Mouse (Mus musculus) cerebral cortex, adult 2 months (tissue): Measurements from ENCODE around the gene Eefsec.

Experiments used
- WGBS: fragments of 180-500 bp; shearing (Covaris S2); methylation state at CpG from one replicate; pipeline ENCODE4 v1.1.7; 2018; 5-methylcytosine and 5-hydroxymethylcytosine counted together

Eefsec gene

GRCm38 (mm10) chr6:88254082-88254481 lies 192.3 kb downstream of the Eefsec start:
- WGBS: 80% methylated on average over 6 of the region's 6 CpGs

DNA sequence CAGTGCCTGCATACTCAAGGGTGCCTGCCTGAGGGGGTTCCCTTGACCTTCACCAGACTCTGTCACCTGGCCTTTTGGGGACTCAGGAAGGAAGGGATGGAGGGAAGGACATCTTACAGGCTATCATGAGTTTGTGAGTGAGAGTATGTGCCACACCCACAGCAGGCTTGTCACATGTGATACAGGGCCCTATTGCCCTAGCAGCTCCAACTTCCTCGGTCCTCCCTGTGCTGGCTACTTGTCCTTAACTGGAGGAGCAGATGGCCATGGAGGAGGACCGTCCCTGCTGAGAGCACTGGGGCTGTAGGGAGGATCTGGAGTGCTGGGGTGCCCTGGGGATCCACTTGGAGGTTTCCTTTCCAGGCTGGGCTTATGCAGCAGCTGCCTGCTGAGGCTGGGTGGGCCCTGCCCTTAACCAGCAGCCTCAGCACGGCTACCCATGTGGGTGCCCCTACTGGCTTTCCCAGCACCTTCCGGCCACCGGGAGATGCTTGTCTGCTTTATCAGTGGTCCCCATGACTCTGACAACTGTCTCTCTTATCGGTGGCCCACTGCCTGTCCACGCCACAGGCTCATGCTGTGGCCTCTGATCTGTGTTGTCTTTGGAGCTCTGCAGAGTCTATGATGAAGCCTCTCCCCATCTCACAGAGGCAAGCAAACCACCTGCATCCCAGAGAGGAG lies 194.4 kb downstream of the Eefsec start:
- WGBS: 84% methylated on average over 7 of the region's 7 CpGs

DNA sequence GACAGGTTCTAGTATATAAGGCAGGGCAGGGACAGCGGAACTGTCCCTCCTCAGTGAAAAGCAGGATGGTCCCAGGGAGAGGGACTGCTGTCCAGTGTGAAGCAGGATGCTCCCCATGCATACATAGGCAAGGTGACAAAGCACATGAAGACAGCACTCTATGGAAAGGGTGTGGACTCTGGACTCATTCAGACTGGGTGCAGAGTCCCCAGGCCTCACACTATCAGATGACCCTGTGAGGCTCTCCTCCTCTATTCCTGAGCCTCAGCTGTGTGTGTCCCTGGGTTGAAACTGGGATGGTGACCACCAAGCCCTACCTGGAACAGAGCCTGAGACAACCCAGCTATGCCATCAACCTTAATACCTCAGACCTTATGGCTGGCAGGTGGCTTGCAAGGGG lies 194.9 kb downstream of the Eefsec start:
- 100% methylated on average over 1 of the region's 1 CpGs for WGBS

DNA sequence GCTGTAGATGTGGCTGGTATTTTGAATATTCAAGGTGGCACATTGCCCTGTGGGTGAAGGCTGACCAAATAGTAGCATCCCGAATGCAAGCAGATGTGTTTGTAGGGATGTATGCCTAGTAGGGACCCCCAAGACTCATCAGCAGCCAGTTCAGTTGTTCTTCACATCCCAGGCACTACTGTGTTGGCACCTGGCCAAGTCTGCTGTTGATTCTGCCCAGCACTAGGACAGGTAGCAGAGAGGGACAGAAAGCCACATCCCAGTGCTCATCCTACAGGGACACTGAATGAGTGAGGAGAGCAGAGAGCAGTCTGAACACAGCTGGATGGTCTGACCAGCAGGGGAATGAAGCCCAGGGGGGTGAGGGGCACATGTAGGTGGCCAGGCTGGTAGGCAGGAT lies 197.1 kb downstream of the Eefsec start:
- WGBS: 82% methylated on average over 1 of the region's 1 CpGs

GRCm38 (mm10) chr6:88242604-88243003 lies 203.7 kb downstream of the Eefsec start:
- WGBS: 21% methylated on average over 15 of the region's 15 CpGs

- 40% methylated on average over 7 of the region's 7 CpGs for WGBS
Observed at GRCm38 (mm10) chr6:88236513-88236912, 209.8 kb downstream of the Eefsec start.

DNA sequence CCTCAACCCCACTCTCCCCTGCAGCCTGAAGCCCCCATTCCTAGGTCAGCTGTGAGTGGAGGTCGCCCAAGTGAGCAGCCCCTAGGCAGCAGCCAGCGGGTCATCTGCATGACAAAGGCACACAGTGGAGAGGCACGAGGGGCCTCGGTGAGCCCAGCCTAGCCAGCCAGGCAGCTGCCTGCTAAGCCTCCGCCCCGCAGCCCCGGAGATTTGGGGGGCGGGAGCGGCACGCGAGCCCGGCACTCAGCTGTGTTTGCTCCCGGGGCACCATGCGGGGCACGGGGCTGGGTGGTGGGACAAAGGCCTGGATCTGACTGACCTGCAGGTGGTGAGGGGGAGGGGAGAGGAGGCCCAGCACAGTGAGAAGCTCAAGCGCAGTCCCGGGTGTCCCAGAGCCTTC lies 210.4 kb downstream of the Eefsec start:
- 8% methylated on average over 17 of the region's 17 CpGs for WGBS

DNA sequence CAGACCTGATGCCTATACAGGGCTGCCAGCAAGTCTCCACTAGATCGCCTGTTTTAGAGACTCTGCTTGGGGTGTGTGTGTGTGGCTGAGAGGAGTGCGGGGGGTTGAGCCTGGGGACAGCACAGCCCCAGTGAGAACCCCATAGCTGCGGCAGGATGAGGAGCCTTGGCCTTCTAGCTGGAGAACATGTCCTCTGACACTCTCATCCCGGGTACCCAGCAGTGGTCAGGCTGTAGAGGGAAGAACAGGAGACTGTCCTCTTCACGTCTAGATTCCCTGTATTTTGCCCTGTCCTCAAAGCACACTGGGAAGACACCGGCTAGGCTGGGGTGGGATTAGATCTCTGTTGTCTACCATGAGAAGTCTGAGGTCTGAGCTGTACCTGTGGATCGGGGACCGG lies 210.9 kb downstream of the Eefsec start:
- WGBS: 55% methylated on average over 8 of the region's 8 CpGs

DNA sequence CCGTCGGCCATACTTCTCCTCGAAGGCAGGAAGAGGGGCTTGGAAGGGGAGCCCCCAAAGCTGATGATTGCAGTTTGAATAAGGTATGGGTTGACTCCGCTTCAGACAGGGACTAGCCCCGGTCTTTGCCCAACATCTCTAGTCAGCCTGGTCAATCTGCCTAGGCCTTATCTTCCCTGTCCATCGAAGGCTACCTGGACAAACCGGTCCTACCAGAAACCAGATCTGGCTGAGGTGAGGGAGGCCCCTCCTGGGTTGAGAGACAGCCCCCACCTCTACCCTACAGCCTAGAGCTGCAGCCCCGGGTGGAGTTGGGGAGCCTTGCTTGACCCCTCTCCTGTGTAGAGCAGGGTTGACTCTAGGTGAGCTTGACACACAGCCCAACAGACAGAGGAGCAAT lies 212.3 kb downstream of the Eefsec start:
- 90% methylated on average over 8 of the region's 8 CpGs for WGBS

DNA sequence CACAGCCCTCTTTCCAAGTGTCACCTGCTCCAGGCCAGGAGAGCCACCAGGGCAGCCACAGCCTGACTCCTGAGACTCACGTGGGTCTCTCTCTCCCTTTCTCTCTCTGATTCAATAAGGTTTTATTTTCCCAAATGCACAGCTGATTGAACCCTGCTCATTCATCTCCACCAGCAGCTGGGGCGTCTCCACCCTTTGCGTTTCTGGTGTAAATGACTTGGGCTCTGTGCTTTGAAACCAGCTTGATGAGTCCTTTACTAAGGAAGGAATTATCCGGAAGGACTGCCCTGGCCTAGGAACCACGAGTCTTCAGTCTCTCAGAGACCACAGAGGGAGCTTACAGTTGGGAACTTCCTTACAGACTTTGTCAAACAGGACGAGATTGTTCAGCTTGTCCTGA lies 214.1 kb downstream of the Eefsec start:
- WGBS: 67% methylated on average over 6 of the region's 6 CpGs

DNA sequence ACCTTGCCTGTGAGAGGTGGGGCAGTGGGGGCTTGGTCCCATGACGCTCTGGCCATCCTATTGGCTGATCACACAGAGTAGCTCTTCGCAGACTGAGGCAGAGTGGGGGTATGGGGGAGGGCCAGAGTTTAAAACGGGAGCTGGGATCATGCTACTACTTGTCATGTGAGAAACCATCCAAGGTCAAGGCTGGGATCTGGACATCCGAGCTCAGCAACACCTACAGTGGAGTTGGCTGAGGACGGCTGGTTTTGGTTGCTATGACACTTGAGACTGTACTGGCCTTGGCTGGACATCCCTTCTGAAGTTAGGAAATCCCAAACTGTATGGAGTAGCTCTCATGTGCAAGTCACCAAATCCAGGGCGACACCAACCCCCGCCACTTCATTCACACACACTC lies 214.5 kb downstream of the Eefsec start:
- WGBS: 88% methylated on average over 7 of the region's 7 CpGs

DNA sequence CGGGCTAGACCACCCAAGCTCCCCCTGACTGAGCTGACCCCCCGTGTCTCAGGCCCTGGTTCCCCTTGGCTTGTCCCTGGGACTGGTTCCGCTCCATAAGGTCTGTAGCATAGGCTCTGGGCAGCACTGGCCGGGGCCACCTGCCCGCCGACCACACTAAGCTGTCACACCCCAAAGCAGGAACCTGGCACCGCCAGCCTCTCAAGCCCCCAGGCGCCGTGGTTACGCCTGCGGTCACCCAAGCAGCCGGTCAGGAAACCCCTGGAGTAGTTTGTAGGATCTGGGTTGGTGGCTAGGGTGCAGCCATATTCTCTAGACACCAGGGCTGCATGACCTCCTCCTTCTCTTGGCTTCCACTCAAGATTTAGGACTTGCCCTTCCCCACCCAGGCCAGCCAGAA lies 217.1 kb downstream of the Eefsec start:
- 89% methylated on average over 12 of the region's 12 CpGs for WGBS

DNA sequence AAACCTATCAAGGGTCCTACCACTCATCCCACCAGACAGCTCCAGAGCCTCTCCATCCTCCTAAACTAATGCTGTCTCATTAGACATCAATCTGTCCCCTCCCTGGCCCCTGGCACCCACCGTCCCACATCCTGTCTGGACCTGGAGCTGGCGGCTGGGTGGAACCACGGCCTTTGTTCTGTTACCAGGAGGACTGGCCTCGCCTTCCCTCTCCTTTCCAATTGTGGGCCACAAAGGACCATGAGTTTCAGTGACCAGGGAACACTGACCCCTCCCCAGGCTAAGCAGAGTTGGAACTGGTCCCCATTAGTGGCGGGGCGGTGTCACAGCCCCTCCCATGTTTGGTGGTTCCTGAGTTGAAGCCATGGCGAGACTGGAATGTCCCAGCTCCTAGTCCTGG lies 218.8 kb downstream of the Eefsec start:
- 75% methylated on average over 7 of the region's 7 CpGs for WGBS

DNA sequence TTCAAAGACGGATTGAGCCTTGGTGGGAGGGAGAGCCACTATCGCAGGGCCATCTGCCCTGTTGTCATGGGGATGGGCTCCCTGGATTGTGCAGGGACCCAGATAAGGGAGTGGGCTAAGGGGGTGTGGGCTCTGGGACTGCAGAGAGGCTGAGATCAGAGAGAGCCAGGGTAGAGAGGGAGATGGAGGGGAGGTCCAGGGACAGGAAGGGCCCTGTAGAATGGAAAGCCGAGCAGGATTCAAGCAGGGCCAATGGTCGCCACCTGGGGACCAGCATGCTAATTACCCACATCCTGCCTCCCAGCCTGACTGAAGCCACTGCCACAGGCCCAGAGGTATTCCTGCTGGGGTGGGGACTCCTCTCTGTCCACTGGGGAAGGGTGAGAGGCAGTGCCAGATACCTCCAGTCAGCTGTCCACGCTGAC lies 219.8 kb downstream of the Eefsec start:
- WGBS: 56% methylated on average over 5 of the region's 5 CpGs

GRCm38 (mm10) chr6:88221968-88222367 lies 224.4 kb downstream of the Eefsec start, which contains the start of gene Dnajb8:
Dnajb8 (plus strand) TSS chr6:88222268.
- WGBS: 68% methylated on average over 10 of the region's 10 CpGs

DNA sequence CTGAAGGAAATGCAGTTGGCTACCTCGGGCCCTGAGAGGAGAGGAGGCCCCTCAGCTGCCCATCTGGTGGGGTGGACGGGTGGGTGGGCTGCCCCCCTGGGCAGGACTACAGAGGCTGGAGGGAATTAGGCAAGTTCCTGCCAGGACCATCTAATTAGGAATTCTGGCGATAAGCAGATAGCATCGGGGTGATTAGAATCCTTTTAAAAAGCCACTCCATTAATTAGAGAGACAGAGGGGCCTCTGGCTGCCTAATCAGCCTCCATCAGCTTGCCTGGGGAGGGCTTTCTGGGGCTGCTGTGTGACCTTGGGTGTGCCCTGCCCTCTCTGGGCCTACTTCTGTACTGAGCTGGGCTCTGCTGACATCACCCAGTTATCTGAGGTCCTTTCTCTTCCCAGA lies 227.2 kb downstream of the Eefsec start:
- 50% methylated on average over 4 of the region's 4 CpGs for WGBS

- WGBS: 84% methylated on average over 4 of the region's 4 CpGs
Observed at GRCm38 (mm10) chr6:88216199-88216598, 230.1 kb downstream of the Eefsec start.

GRCm38 (mm10) chr6:88215797-88216196 lies 230.5 kb downstream of the Eefsec start:
- whole genome bisulfite sequencing: 55% methylated on average over 6 of the region's 6 CpGs

- WGBS: 67% methylated on average over 3 of the region's 3 CpGs
Observed at GRCm38 (mm10) chr6:88210182-88210581, 236.2 kb downstream of the Eefsec start.

DNA sequence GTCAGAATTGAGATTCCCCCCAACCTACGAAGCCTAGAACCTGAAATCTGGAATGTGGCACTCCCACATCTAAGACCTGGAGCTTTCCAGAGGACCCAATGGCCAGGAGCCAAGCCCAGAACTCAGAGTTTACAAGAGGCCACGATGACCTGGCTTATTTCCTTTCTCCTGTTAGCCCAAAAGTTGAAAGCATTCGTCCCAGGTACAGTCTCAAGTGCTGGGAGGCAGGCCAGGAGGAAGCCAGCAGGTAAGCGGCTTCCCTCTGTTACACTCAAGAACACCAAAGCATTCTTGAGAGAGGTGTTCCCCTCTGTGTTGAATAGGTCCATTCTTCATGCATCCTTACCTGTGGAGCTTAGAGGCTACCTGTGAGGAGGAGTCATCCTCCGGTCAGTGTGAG lies 236.9 kb downstream of the Eefsec start:
- 81% methylated on average over 5 of the region's 5 CpGs for WGBS

- 94% methylated on average over 3 of the region's 3 CpGs for WGBS
Observed at GRCm38 (mm10) chr6:88208321-88208720, 238.0 kb downstream of the Eefsec start.

GRCm38 (mm10) chr6:88207403-88208033 lies 238.8 kb downstream of the Eefsec start:
- 88% methylated on average over 10 of the region's 10 CpGs for WGBS
